Mouse (Mus musculus) intestine, embryonic 14.5 days (tissue): ENCODE data around the gene Zfp760. TPM values are rescaled to one million over a fixed set of nuclear protein-coding genes. Genes with fewer than 3 reads are reported as not detected.
A peak's percentile ranks its signal among the peaks of the same experiment; 100 is the strongest.
"Not testable (repeated sequence)": the region's sequence is repeated elsewhere in the genome, so short reads cannot be mapped to it uniquely, and the experiment has no call there.

Experiments used
- ATAC-seq: fragments of 200-750 bp; cut with Nextera tagmentation; replicated peaks from 2 replicates; pipeline ENCODE4 v1.8.0; 2017; ENCODE audit warnings: low read depth, moderate number of reproducible peaks, moderate TSS enrichment, moderate library complexity; ENCODE audit not compliant: low FRiP score, low TSS enrichment
- DNase-seq: peaks from one replicate; pipeline ENCODE4 v3.0.0-alpha.2; 2018; ENCODE audit warnings: low spot score
- H3K27ac ChIP-seq: fragments of 300-500 bp; sonication (generic); 2 replicates; pipeline ENCODE4 v1.5.1; 2014; ENCODE audit warnings: low read depth, mild to moderate bottlenecking, control low read depth
- H3K27me3 ChIP-seq: fragments of 300-500 bp; sonication (generic); replicated peaks from 2 replicates; pipeline ENCODE4 v1.6.1; 2014; ENCODE audit warnings: low read length, control low read depth; ENCODE audit not compliant: control insufficient read depth, insufficient read depth
- H3K36me3 ChIP-seq: fragments of 300-500 bp; sonication (generic); 2 replicates; pipeline ENCODE4 v1.6.1; 2014; ENCODE audit warnings: low read length, control low read depth; ENCODE audit not compliant: control insufficient read depth, insufficient read depth
- H3K4me1 ChIP-seq: fragments of 300-500 bp; sonication (generic); replicated peaks from 2 replicates; pipeline ENCODE4 v1.6.1; 2014; ENCODE audit warnings: low read length, control low read depth, mixed read lengths; ENCODE audit not compliant: control insufficient read depth, insufficient read depth
- H3K4me2 ChIP-seq: fragments of 300-500 bp; sonication (generic); 2 replicates; pipeline ENCODE4 v1.6.1; 2014; ENCODE audit warnings: low read length
- H3K4me3 ChIP-seq: fragments of 300-500 bp; sonication (generic); 2 replicates; pipeline ENCODE4 v1.5.1; 2014; ENCODE audit warnings: low read depth, low read length, control low read depth, mixed read lengths
- H3K9ac ChIP-seq: fragments of 300-500 bp; sonication (generic); 2 replicates; pipeline ENCODE4 v1.6.1; 2014; ENCODE audit warnings: mild to moderate bottlenecking, low read length
- H3K9me3 ChIP-seq: fragments of 300-500 bp; sonication (generic); 2 replicates; pipeline ENCODE4 v1.6.1; 2016; ENCODE audit warnings: low read length, control low read depth; ENCODE audit not compliant: control insufficient read depth
- WGBS: fragments of 180-500 bp; shearing (Covaris S2); extraction: QIAGEN DNeasy Blood & Tissue Kit; methylation state at CpG from one replicate; pipeline ENCODE4 v1.1.7; 2014; 5-methylcytosine and 5-hydroxymethylcytosine counted together
- polyA plus RNA-seq: library from polyadenylated mRNA; unstranded; fragments of >200 nt; fragmentation: Nextera tagmentation; extraction: Ambion mirVana; gene quantifications from 2 replicates; pipeline ENCODE4 v1.2.1, GENCODE M21; 2014

The Zfp760 gene
- polyA plus RNA-seq, 1 experiment from 2014 or later, result 11.1 TPM

DNA sequence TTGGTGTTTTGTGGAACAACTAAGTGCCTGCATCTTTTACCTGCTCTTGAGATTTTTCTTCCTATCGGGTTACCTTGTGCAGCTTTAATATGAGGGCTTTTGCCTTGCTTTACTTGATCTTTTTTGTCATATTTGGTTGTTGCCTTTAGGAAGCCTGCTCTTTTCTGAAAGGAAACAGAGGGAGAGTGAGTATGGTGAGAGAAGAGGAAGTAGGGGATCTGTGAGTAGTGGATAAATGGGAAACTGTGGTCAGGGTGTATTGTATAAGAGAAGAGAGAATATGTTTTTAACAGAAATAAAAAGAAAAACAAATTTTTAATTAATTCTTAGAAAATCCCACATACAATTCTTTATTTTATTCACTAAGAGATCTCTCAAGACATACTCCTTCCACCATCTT, 4.1 kb upstream of the Zfp760 start:
- Histone ChIP-seq H3K4me2 (no peak overlapping the region), H3K9me3 (no peaks in the 10 kb centered on the region)

DNA sequence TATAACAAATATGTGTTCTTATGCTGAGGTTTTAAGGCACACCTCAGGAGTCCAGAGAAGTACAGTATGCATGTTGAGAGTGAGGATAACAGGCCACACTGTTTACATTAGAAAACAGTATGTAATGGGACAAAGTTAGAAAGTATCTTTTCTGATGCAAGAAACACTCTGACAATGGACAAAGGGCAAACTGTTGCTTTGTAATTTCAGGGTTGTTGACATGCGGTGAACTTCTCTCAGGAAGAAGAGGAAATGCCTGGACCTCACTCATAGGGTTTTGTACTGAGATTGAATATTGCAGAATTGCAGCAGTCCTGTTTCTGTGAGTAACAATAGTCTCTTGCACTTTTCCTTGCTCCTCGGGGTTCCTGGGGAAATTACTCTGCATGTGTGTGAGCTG, 860 bp downstream of the Zfp760 start:
- WGBS, result 30% methylated on average over 2 of the region's 2 CpGs
- H3K36me3 ChIP-seq, result peaks cover 10% of the 10 kb centered on the region; the same call in 1 of the 2 replicates
- ATAC-seq, result no peak
- DNase-seq, result no peak
- H3K9me3 ChIP-seq, result no peaks in the 10 kb centered on the region
- H3K4me2 ChIP-seq, result peak overlapping the region; percentile 61
- H3K27me3 ChIP-seq, result no peaks in the 10 kb centered on the region
- 0 out of 2 replicates have a peak overlapping the region, but pooled peaks have one; percentile 81 for H3K27ac ChIP-seq
- 0 out of 2 replicates have a peak, but pooled peaks cover 7% of the 10 kb centered on the region for H3K4me1 ChIP-seq
- peak overlapping the region; percentile 48 for H3K9ac ChIP-seq
- peak overlapping the region; percentile 44 for H3K4me3 ChIP-seq

More for the DNA sequence above, 4.1 kb upstream of the Zfp760 start:
- Histone ChIP-seq H3K9ac (no peak overlapping the region), H3K27me3 (no peaks in the 10 kb centered on the region), H3K36me3 (no peaks in the 10 kb centered on the region), H3K4me3 (no peak overlapping the region), H3K27ac (no peak overlapping the region), H3K4me1 (0 out of 2 replicates have a peak, but pooled peaks cover 2% of the 10 kb centered on the region)
- ATAC-seq (no peak), DNase-seq (no peak)
- WGBS, result 79% methylated on average over 1 of the region's 1 CpGs

DNA sequence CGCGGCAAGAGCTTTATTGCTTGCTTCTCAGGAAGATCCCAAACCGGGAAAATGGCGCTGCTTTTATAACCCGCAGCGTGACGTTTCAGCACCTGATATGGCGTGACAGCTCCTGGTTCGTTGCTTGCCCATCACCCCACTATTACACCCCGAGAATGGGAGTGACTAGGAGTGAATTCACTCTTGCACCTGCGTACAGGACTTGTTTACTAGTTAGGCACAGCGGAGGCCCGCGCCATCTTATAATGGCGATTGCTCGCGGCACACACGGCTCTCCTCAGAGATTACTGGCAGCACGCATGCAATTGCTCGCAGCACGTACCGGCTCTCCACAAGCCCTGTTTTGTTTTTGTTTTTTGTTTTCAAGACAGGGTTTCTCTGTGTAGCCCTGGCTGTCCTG, 23.0 kb downstream of the Zfp760 start, which contains the start of gene Zfp229:
Gene Zfp229, plus strand, starts transcription at position 301 of the 400 bp plus-strand sequence.
- not testable (repeated sequence) for H3K27me3 ChIP-seq, DNase-seq, H3K36me3 ChIP-seq, H3K9ac ChIP-seq, H3K4me2 ChIP-seq, H3K9me3 ChIP-seq, H3K4me3 ChIP-seq, H3K27ac ChIP-seq, ATAC-seq, H3K4me1 ChIP-seq
- WGBS, result 97% methylated on average over 8 of the region's 22 CpGs

GRCm38 (mm10) chr17:21733049-21733448, 25.5 kb downstream of the Zfp760 start:
- no peaks in the 10 kb centered on the region for H3K27me3 ChIP-seq
- H3K4me3 ChIP-seq, result peak overlapping the region; percentile 67
- H3K27ac ChIP-seq, result peak overlapping the region; percentile 78
- peaks cover 8% of the 10 kb centered on the region for H3K36me3 ChIP-seq
- DNase-seq, result no peak
- peaks cover 4% of the 10 kb centered on the region; the same call in 1 of the 2 replicates for H3K4me1 ChIP-seq
- peak overlapping the region; percentile 62 for H3K4me2 ChIP-seq
- 0 out of 2 replicates have a peak, but pooled peaks have one; percentile 29 for ATAC-seq
- 78% methylated on average over 4 of the region's 4 CpGs for WGBS
- H3K9me3 ChIP-seq, result no peaks in the 10 kb centered on the region
- H3K9ac ChIP-seq, result peak overlapping the region; percentile 71

GRCm38 (mm10) chr17:21733529-21734031, 26.0 kb downstream of the Zfp760 start:
- peak overlapping the region; percentile 67 for H3K4me3 ChIP-seq
- peak overlapping the region; percentile 62 for H3K4me2 ChIP-seq
- peak overlapping the region; percentile 71 for H3K9ac ChIP-seq
- peak; percentile 96 for ATAC-seq
- peak; percentile 89 for DNase-seq
- WGBS, result under 1% methylated on average over 27 of the region's 27 CpGs
- H3K4me1 ChIP-seq, result peaks cover 4% of the 10 kb centered on the region; the same call in 1 of the 2 replicates
- H3K27me3 ChIP-seq, result no peaks in the 10 kb centered on the region
- peaks cover 10% of the 10 kb centered on the region for H3K36me3 ChIP-seq
- peak overlapping the region; percentile 78 for H3K27ac ChIP-seq
- no peaks in the 10 kb centered on the region for H3K9me3 ChIP-seq

GRCm38 (mm10) chr17:21752791-21753190, 45.2 kb downstream of the Zfp760 start:
- Histone ChIP-seq H3K9me3 (no peaks in the 10 kb centered on the region), H3K9ac (no peak overlapping the region), H3K4me3 (no peak overlapping the region), H3K27me3 (no peaks in the 10 kb centered on the region), H3K36me3 (no peaks in the 10 kb centered on the region), H3K4me1 (no peaks in the 10 kb centered on the region), H3K27ac (no peak overlapping the region), H3K4me2 (no peak overlapping the region)
- DNase-seq (no peak), ATAC-seq (no peak)
- WGBS, result 88% methylated on average over 2 of the region's 2 CpGs

DNA sequence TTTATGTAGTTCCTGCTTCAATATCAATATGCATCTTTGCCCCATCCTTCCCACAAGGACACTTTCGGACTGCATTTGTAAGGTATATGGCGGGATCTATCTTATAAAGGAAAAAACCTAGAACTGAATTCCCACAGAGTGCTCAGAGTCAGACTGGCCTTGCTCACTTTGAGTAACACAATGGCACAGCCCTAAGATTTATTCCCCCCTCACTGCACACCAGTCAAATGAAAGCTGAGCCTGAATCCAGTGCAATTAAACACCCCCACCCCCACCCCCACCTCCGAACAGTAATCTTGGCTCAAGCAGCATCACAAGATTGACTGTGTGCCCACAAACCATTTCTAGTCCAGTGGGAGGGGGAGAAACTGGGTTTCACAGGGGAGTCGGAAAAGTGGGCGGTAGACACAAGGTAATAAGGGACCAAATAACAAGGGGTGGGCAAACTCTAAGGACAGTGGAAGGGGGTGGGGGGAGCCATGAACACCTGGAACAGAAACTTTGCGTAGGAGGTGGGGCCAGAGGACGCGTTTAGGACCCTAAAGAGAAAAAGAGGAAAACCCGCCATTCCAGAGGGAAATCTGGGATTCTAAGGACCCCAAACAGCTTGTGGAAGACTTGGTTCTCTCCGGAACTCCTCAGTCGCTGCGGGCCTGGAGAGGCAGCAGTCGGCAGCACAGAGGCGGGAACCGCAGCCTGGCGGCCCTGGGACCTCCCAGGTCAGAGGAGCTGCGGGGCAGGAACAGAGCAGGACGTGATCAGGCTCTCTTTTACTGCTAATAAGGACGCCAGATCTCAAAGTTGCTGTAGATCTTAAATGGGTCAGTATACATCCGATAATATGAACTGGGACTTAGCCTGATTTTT, 46.0 kb downstream of the Zfp760 start:
- peak overlapping the region; percentile 64 for H3K4me2 ChIP-seq
- no peaks in the 10 kb centered on the region for H3K36me3 ChIP-seq
- peak overlapping the region; percentile 31 for H3K9ac ChIP-seq
- H3K9me3 ChIP-seq, result no peaks in the 10 kb centered on the region
- H3K27ac ChIP-seq, result no peak overlapping the region
- ATAC-seq (0 out of 2 replicates have a peak, but pooled peaks have one; percentile 47), DNase-seq (peak; percentile 59)
- no peaks in the 10 kb centered on the region for H3K4me1 ChIP-seq
- peak overlapping the region; percentile 26 for H3K4me3 ChIP-seq
- WGBS, result 14% methylated on average over 20 of the region's 20 CpGs
- no peaks in the 10 kb centered on the region for H3K27me3 ChIP-seq

DNA sequence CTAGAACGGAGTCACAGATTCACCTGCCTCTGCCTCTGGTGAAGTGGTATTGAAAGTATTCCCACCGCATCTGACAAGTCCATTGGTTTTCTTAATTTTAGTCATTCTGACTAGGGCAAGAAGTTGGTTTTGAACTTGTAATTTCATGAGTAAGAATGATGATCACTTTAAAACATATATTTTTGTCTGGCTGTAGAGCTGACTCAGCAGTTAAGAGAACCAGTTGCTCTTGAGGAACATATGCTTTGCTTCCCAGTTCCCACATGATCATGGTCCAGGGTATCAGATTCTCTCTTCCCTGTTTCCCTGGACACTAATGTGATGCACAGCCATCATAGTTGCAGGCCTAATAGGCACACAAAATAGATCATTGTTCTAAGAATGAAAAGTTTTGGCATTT, 62.8 kb downstream of the Zfp760 start:
- no peak for DNase-seq
- WGBS, result 87% methylated on average over 2 of the region's 2 CpGs
- no peaks in the 10 kb centered on the region for H3K4me1 ChIP-seq
- no peak overlapping the region for H3K27ac ChIP-seq
- H3K9ac ChIP-seq, result no peak overlapping the region
- H3K36me3 ChIP-seq, result no peaks in the 10 kb centered on the region
- H3K4me3 ChIP-seq, result no peak overlapping the region
- H3K9me3 ChIP-seq, result 0 out of 2 replicates have a peak, but pooled peaks cover 3% of the 10 kb centered on the region
- no peak for ATAC-seq
- no peak overlapping the region for H3K4me2 ChIP-seq
- no peaks in the 10 kb centered on the region for H3K27me3 ChIP-seq
